Mouse (Mus musculus): ENCODE data around the gene Anln. TPM values are rescaled to one million over a fixed set of nuclear protein-coding genes. Genes with fewer than 3 reads are reported as not detected.
A peak's percentile ranks its signal among the peaks of the same experiment; 100 is the strongest.

Anln gene
- polyA plus RNA-seq, 1 experiment = 14.0 TPM

GRCm38 (mm10) chr9:22307156-22307919 lies 81.7 kb downstream of the Anln start, which contains the start of gene Zfp810:
TSS of gene Zfp810 (minus strand) at chr9:22307648.
- H3K4me1 ChIP-seq (ENCODE audit: control insufficient read depth, insufficient read depth, low read length) = peaks cover 3% of the 10 kb centered on the region; the same call in 1 of the 2 replicates
- peak within 1 kb of the TSS; percentile 41 for H3K4me3 ChIP-seq (ENCODE audit: insufficient read depth, low read length)
- H3K27ac ChIP-seq (ENCODE audit: insufficient read depth, low read length) = peak within 1 kb of the TSS; percentile 52; the same call in 1 of the 2 replicates
- TF ChIP-seq POLR2A (IDR thresholded peaks at IDR 0.05; ENCODE audit: extremely low read depth, insufficient read depth, low read length) (peak; percentile 45; the same call in 1 of the 2 replicates), CTCF (IDR thresholded peaks at IDR 0.05; ENCODE audit: extremely low read depth, insufficient read depth, low read length) (no peak)

GRCm38 (mm10) chr9:22306726-22307125 lies 82.3 kb downstream of the Anln start:
- H3K27ac ChIP-seq (ENCODE audit: insufficient read depth, low read length) = 0 out of 2 replicates have a peak overlapping the region, but pooled peaks have one; percentile 52
- peak overlapping the region; percentile 41 for H3K4me3 ChIP-seq (ENCODE audit: insufficient read depth, low read length)
- TF ChIP-seq POLR2A (IDR thresholded peaks at IDR 0.05; ENCODE audit: extremely low read depth, insufficient read depth, low read length) (0 out of 2 replicates have a peak, but pooled peaks have one; percentile 14), CTCF (IDR thresholded peaks at IDR 0.05; ENCODE audit: extremely low read depth, insufficient read depth, low read length) (no peak)
- peaks cover 3% of the 10 kb centered on the region; the same call in 1 of the 2 replicates for H3K4me1 ChIP-seq (ENCODE audit: control insufficient read depth, insufficient read depth, low read length)

GRCm38 (mm10) chr9:22302199-22302598 lies 86.8 kb downstream of the Anln start:
- Histone ChIP-seq H3K4me1 (ENCODE audit: control insufficient read depth, insufficient read depth, low read length) (peaks cover 3% of the 10 kb centered on the region; the same call in 1 of the 2 replicates), H3K4me3 (ENCODE audit: insufficient read depth, low read length) (no peak overlapping the region), H3K27ac (ENCODE audit: insufficient read depth, low read length) (no peak overlapping the region)
- TF ChIP-seq POLR2A (IDR thresholded peaks at IDR 0.05; ENCODE audit: extremely low read depth, insufficient read depth, low read length) (no peak), CTCF (IDR thresholded peaks at IDR 0.05; ENCODE audit: extremely low read depth, insufficient read depth, low read length) (no peak)

Other genes starting within 250 kb of the Anln start
- gene Pigyl, start 232.3 kb downstream of the Anln start, polyA plus RNA-seq (2012; rRNA removed) = 89.9 and 97.3 TPM in 2 replicates
- gene Zfp872, start 201.1 kb downstream of the Anln start, polyA plus RNA-seq (2012; rRNA removed) = 0.04 and 0.08 TPM in 2 replicates
- gene Zfp809, start 163.5 kb downstream of the Anln start, polyA plus RNA-seq (2012; rRNA removed) = 18.2 and 18.3 TPM in 2 replicates
- 1.8 and 2.1 TPM in 2 replicates for gene Zfp599, start 129.3 kb downstream of the Anln start, polyA plus RNA-seq (2012; rRNA removed)
- gene Zfp810, start 81.5 kb downstream of the Anln start, polyA plus RNA-seq (2012; rRNA removed) = 15.7 and 18.7 TPM in 2 replicates
- gene 9530077C05Rik, start 22.3 kb upstream of the Anln start, polyA plus RNA-seq (2012; rRNA removed) = 7.3 and 8.1 TPM in 2 replicates
- not detected in 2 replicates for gene Gm17545, start 65.1 kb upstream of the Anln start, polyA plus RNA-seq (2012; rRNA removed)
- gene Rp9, start 80.6 kb upstream of the Anln start, polyA plus RNA-seq (2012; rRNA removed) = 62.3 and 68.9 TPM in 2 replicates
- 17.9 and 18.5 TPM in 2 replicates for gene Bbs9, start 86.5 kb upstream of the Anln start, polyA plus RNA-seq (2012; rRNA removed)